Mouse (Mus musculus) small intestine, adult 2 months (tissue): ENCODE measurements around the gene Arhgap29.

ENCODE experiments used
- CTCF ChIP-seq: fragments of 200-500 bp; IDR thresholded peaks from 2 replicates; pipeline ENCODE4 v1.5.1; 2012; ENCODE audit warnings: low read depth, mild to moderate bottlenecking, control low read depth, inconsistent platforms, low read length, moderate library complexity, mixed read lengths; ENCODE audit not compliant: insufficient replicate concordance, insufficient read length; ENCODE audit errors: extremely low read depth
- POLR2A ChIP-seq: fragments of 200-500 bp; IDR thresholded peaks from 2 replicates; pipeline ENCODE4 v1.6.1; 2012; ENCODE audit warnings: low read depth, mild to moderate bottlenecking, control low read depth, inconsistent platforms, low read length, moderate library complexity

DNA sequence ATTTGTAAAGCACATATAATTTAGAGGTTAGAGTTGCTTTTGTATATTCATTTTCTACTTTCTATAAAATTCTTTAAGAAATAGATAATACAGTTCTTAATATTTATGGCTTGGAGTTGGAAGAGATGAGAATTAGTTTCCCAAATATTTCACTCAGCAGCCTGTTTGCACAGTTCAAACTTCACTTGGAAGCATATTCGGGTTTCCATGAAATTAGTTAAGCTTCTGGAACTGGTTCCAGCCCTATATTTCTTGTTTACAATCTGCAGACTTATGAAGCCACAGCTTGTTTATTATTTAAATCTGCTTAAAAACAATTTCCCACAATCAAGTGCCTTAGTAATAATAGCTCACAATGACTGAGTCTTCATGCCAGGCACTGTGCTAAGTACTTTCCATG is 17.1 kb downstream of the Arhgap29 start:
- no peak for TF ChIP-seq CTCF
- TF ChIP-seq POLR2A, result no peak
